Mouse (Mus musculus) liver, embryonic 11.5 days (tissue): ENCODE data around the gene Negr1. TPM values are rescaled to one million over a fixed set of nuclear protein-coding genes. Genes with fewer than 3 reads are reported as not detected.
"Not testable (repeated sequence)": the region's sequence is repeated elsewhere in the genome, so short reads cannot be mapped to it uniquely, and the experiment has no call there.

Experiments
- ATAC-seq: fragments of 200-750 bp; cut with Nextera tagmentation; replicated peaks from 2 replicates; pipeline ENCODE4 v1.8.0; 2017; ENCODE audit warnings: moderate number of reproducible peaks, mild to moderate bottlenecking, moderate TSS enrichment, moderate library complexity; ENCODE audit not compliant: low FRiP score
- DNase-seq: peaks from one replicate; pipeline ENCODE4 v3.0.0-alpha.2; 2017; ENCODE audit warnings: low spot score
- H3K27ac ChIP-seq: fragments of 300-500 bp; sonication (generic); 2 replicates; pipeline ENCODE4 v1.5.1; 2014; ENCODE audit warnings: mild to moderate bottlenecking, low read depth, low read length, control low read depth
- H3K27me3 ChIP-seq: fragments of 300-500 bp; sonication (generic); replicated peaks from 2 replicates; pipeline ENCODE4 v1.6.1; 2014; ENCODE audit warnings: low read length, mixed read lengths; ENCODE audit not compliant: control insufficient read depth, insufficient read depth
- H3K36me3 ChIP-seq: fragments of 300-500 bp; sonication (generic); 2 replicates; pipeline ENCODE4 v1.6.1; 2014; ENCODE audit warnings: mild to moderate bottlenecking, low read length, moderate library complexity, mixed read lengths; ENCODE audit not compliant: control insufficient read depth, insufficient read depth
- H3K4me1 ChIP-seq: fragments of 300-500 bp; sonication (generic); replicated peaks from 2 replicates; pipeline ENCODE4 v1.6.1; 2014; ENCODE audit warnings: low read length, mixed read lengths; ENCODE audit not compliant: control insufficient read depth, insufficient read depth
- H3K4me2 ChIP-seq: fragments of 300-500 bp; sonication (generic); 2 replicates; pipeline ENCODE4 v1.6.1; 2014; ENCODE audit warnings: mild to moderate bottlenecking, control low read depth, moderate library complexity
- H3K4me3 ChIP-seq: fragments of 300-500 bp; sonication (generic); 2 replicates; pipeline ENCODE4 v1.5.1; 2014; ENCODE audit warnings: low read depth, low read length, control low read depth
- H3K9ac ChIP-seq: fragments of 300-500 bp; sonication (generic); 2 replicates; pipeline ENCODE4 v1.6.1; 2014; ENCODE audit warnings: low read depth, low read length, control low read depth
- H3K9me3 ChIP-seq: fragments of 300-500 bp; sonication (generic); 2 replicates; pipeline ENCODE4 v1.6.1; 2016; ENCODE audit warnings: low read length, inconsistent platforms, mixed read lengths; ENCODE audit not compliant: control insufficient read depth
- WGBS: fragments of 180-500 bp; shearing (Covaris S2); extraction: QIAGEN DNeasy Blood & Tissue Kit; methylation state at CpG from one replicate; pipeline ENCODE4 v1.1.7; 2014; 5-methylcytosine and 5-hydroxymethylcytosine counted together
- polyA plus RNA-seq: library from polyadenylated mRNA; unstranded; fragments of >200 nt; fragmentation: Nextera tagmentation; extraction: Ambion mirVana; gene quantifications from 2 replicates; pipeline ENCODE4 v1.2.1, GENCODE M21; 2014

Gene Negr1
- polyA plus RNA-seq, 1 experiment from 2014 or later: 1.7 TPM

DNA sequence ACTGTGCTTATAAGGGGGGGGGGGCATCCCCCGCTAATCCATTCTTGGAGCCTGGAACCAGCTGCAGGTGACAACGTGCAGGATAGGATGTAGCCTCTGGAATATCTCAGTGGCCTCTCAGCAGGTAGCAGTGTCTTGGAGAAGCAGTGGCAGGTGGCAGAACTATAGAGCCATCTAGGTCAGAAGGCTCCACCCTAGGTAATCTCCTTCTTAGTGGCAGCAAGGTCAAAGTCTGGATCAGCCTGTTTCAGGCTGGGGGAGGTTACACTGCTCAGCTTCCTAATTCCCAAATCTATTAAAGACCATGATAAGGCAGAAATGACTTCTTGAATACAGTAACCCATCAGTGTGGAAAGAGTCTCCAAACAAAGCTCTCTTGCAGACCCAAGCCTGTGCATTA, 502.8 kb downstream of the Negr1 start:
- WGBS: 76% methylated on average over 2 of the region's 2 CpGs
- not testable (repeated sequence) for DNase-seq, ATAC-seq

DNA sequence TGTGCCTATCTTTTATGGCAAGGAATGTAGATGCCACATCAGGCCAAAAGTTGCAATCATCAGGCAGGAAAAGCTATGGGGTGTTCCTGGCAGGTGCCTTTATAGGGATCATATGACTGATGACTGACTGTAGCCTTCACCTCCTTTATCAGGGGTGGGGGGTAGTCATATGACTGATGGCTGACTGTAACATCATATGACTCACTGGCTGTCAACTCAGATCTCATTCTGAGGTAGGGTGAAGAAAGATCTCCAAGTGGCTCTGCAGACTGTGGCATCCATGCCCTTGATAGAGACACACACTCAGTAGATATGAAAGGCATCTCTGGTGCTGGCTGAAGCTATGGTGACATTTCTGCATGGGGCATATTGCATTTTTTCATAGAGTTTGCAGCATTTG, 504.7 kb downstream of the Negr1 start:
- Histone ChIP-seq H3K36me3 (no peaks in the 10 kb centered on the region), H3K27ac (no peak overlapping the region), H3K9ac (no peak overlapping the region), H3K4me1 (no peaks in the 10 kb centered on the region), H3K9me3 (no peaks in the 10 kb centered on the region), H3K4me2 (no peak overlapping the region), H3K4me3 (no peak overlapping the region), H3K27me3 (no peaks in the 10 kb centered on the region)
- DNase-seq (no peak), ATAC-seq (no peak)

More for the DNA sequence above, 502.8 kb downstream of the Negr1 start:
- not testable (repeated sequence) for H3K9ac ChIP-seq, H3K36me3 ChIP-seq, H3K4me1 ChIP-seq, H3K4me3 ChIP-seq, H3K27ac ChIP-seq, H3K27me3 ChIP-seq, H3K4me2 ChIP-seq, H3K9me3 ChIP-seq

DNA sequence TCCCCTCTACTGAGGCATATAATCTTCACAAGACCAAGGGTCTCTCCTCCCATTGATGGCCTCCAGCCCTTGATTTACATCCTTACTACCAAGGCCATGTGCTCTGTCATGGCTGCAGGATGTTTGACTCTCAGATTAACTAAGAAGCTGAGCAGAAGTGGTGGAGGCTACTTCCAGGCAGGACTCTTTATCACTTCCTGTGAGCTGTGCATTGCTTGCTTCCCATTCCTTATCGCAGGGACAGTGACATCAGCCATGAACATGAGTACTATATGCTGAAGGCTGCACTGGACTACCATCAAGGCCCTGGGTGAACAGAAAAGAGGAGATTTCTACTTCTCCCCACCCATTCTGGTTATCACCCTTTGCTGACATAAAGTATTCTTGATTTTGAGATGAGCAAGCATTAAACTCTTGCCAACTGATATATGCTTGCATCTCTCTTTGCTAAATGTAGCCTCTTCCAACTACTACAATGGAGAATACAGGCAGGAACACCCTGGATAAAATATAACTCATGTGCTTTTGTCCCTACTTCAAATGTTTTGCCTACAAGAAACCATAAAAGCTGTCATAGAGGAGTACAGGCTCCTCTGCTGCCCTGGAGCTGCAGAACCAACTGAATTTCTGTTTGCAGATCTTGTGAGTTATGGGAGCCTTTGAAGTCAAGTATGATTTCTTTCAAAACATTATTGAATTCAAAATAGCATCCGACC, 517.8 kb downstream of the Negr1 start:
- Histone ChIP-seq H3K27ac (no peak overlapping the region), H3K9ac (no peak overlapping the region), H3K4me1 (no peaks in the 10 kb centered on the region), H3K27me3 (no peaks in the 10 kb centered on the region), H3K4me2 (no peak overlapping the region), H3K4me3 (no peak overlapping the region), H3K36me3 (no peaks in the 10 kb centered on the region), H3K9me3 (no peaks in the 10 kb centered on the region)
- WGBS: 73% methylated on average over 2 of the region's 2 CpGs
- ATAC-seq: no peak
- DNase-seq: no peak

DNA sequence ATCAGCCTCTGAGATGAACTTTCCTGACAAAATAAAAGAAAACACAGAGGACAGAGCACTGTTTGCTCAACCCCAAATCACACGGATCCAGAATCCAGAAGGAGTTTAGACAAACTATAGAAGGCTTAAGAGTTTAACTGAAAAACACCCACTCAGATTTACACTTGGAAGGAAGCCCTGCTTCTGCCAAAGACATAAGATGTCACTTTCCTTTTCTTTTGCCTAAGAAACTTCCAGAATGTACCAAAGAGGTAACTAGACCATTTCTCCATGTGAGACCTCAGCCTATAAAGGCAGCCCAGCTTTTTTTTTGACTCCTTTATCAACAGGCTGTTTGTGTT, 518.3 kb downstream of the Negr1 start:
- H3K27ac ChIP-seq: no peak overlapping the region

DNA sequence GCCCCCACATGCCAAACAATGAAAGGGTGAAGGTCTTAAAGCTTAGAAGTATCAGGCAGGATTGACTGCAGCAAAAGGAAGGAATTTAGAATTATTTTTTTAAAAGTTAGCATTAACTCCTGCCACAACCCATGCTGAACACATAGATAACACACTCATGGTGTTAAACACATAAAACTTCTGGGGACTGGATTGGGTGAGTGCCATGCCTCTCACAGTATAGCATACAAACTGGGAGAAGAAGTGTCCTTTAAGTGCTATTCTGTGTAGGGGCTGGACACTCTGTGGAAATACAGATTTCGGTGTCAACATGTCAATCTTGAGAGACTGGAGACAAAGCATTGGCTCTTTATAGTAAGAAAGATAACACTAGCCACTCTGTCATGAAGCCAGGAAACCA, 519.0 kb downstream of the Negr1 start:
- DNase-seq: no peak
- Histone ChIP-seq H3K27me3 (no peaks in the 10 kb centered on the region), H3K4me3 (no peak overlapping the region), H3K4me2 (no peak overlapping the region), H3K9ac (no peak overlapping the region), H3K4me1 (no peaks in the 10 kb centered on the region), H3K27ac (no peak overlapping the region), H3K36me3 (no peaks in the 10 kb centered on the region), H3K9me3 (no peaks in the 10 kb centered on the region)
- WGBS: 72% methylated on average over 1 of the region's 1 CpGs
- ATAC-seq: no peak

More for the DNA sequence above, 518.3 kb downstream of the Negr1 start:
- Histone ChIP-seq H3K4me2 (no peak overlapping the region), H3K9ac (no peak overlapping the region), H3K27me3 (no peaks in the 10 kb centered on the region), H3K36me3 (no peaks in the 10 kb centered on the region), H3K4me1 (no peaks in the 10 kb centered on the region), H3K4me3 (no peak overlapping the region), H3K9me3 (no peaks in the 10 kb centered on the region)
- DNase-seq (no peak), ATAC-seq (no peak)
- 62% methylated on average over 1 of the region's 1 CpGs for WGBS

DNA sequence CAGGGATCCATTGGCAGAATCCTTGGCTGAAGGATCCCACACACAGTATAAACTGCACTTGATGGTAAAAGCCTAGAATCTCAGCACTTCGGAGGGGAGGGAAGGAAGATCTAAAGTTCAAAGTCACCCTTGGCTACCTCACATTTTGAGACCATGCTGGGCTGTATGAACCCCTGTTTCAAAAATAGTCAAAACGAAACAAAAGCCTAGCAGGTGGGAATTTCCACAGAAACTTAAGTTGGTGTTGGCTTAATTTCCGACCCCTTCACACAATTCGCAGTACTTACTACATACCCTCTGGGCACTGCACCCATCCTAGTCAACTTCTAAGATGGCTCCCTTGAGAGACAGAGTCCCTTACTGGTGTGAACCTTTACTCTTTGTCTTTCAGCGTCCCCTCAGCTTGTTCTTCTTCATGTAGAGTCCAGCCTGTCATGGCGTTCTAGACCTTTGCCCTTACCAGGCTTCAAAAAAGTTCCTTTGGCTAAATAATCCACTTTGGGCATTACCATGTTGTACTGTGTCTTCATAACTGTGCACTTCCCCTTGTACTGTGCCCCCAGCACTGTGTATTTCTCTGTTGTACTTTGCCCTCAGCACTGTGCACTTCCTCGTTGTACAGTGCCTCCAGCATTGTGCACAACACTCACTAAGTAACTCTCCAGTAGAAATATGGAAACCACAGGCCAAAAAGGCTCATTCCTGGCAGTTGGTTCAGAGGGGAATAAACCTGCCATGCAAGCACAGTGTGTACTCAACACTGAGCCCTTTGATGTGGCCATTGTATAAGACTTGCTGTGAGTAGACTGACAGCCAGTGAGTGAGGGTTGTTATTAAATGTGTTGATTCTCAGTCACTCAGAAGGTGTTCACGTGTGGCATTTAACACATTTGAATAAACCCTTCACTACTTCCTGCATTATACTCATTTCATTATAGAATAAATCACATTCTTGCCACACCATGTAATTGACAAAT, 521.5 kb downstream of the Negr1 start:
- DNase-seq: no peak
- Histone ChIP-seq H3K36me3 (no peaks in the 10 kb centered on the region), H3K4me3 (no peak overlapping the region), H3K4me2 (no peak overlapping the region), H3K27me3 (no peaks in the 10 kb centered on the region), H3K9me3 (no peaks in the 10 kb centered on the region), H3K27ac (no peak overlapping the region), H3K9ac (no peak overlapping the region), H3K4me1 (no peaks in the 10 kb centered on the region)
- ATAC-seq: no peak
- WGBS: 81% methylated on average over 8 of the region's 8 CpGs

DNA sequence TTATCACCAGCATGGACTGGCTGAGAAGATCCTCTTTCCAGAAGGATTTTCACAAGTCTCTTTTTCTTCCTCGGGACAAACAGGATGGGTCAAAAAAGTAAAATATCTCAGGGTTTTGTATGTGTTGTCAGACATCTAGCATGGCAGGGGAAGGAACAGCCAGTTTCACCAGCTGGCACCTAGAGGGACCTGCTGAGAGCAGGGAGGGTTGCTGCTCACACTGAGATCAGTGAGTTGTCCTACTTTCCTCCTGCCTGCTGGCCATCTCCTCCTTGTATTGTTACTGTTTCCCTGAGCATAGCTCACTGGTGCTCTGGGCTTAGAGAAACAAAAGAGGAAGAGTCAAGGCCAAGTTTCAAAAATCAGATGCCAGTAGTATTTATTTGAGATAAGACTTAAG, 523.6 kb downstream of the Negr1 start:
- ATAC-seq (no peak), DNase-seq (no peak)
- H3K36me3 ChIP-seq: no peaks in the 10 kb centered on the region
- H3K27me3 ChIP-seq: no peaks in the 10 kb centered on the region
- no peak overlapping the region for H3K27ac ChIP-seq
- H3K4me2 ChIP-seq: no peak overlapping the region
- 68% methylated on average over 1 of the region's 1 CpGs for WGBS
- H3K4me1 ChIP-seq: no peaks in the 10 kb centered on the region
- no peak overlapping the region for H3K9ac ChIP-seq
- H3K9me3 ChIP-seq: no peaks in the 10 kb centered on the region
- H3K4me3 ChIP-seq: no peak overlapping the region

DNA sequence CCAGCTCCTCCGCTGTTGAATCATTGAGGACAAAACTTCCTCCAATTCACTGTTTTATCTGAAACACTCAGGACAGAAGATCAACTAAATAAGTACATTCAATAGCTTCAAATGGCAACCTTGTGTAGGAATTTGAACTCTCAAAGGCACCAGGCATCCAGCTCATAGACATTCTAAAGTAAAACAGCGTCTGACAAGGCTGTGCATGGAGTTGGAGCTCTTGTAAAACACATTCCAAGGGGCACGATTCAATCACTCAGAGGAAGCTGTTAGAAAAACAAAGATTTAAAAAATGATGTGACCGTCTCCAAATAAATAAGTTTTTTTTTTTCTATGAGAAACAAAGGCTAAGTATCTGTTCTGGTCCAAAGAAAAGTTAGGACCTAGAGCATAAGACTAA, 528.5 kb downstream of the Negr1 start:
- Histone ChIP-seq H3K27me3 (no peaks in the 10 kb centered on the region), H3K4me2 (no peak overlapping the region), H3K9ac (no peak overlapping the region), H3K4me1 (no peaks in the 10 kb centered on the region), H3K36me3 (no peaks in the 10 kb centered on the region), H3K27ac (no peak overlapping the region), H3K9me3 (no peaks in the 10 kb centered on the region), H3K4me3 (no peak overlapping the region)
- ATAC-seq: no peak
- 60% methylated on average over 4 of the region's 4 CpGs for WGBS
- DNase-seq: no peak

DNA sequence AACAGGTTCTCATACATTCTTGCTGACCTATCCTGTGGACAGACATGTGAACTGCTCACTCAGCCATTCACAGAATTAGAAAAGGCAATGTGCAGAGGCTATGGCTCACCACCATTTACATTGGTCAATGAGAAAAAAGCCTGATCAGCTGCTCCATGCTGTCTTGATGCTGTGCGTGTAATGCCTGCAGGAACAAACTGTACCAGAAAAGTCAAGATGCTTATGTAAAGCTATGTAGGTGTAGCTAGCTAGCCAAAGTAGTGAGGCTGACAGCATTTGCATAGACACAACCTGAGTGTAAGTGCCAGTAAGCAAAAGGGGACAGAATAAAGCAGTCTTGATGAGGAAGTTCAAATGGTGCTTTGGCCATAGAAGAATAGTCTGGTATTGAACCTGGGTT, 534.7 kb downstream of the Negr1 start:
- WGBS: 90% methylated on average over 1 of the region's 1 CpGs

More for the DNA sequence above, 534.7 kb downstream of the Negr1 start:
- no peaks in the 10 kb centered on the region for H3K27me3 ChIP-seq
- no peak overlapping the region for H3K4me2 ChIP-seq
- H3K9ac ChIP-seq: no peak overlapping the region
- no peak for DNase-seq
- H3K27ac ChIP-seq: no peak overlapping the region
- H3K4me3 ChIP-seq: no peak overlapping the region
- no peaks in the 10 kb centered on the region for H3K4me1 ChIP-seq
- H3K36me3 ChIP-seq: no peaks in the 10 kb centered on the region
- ATAC-seq: no peak
- H3K9me3 ChIP-seq: no peaks in the 10 kb centered on the region
